Mouse (Mus musculus) midbrain, embryonic 12.5 days (tissue): ENCODE measurements around the gene Prss30. TPM values are rescaled to one million over a fixed set of nuclear protein-coding genes. Genes with fewer than 3 reads are reported as not detected.

ENCODE experiments used
- ATAC-seq: fragments of 200-750 bp; cut with Nextera tagmentation; 2 replicates; pipeline ENCODE4 v1.8.0; 2017; ENCODE audit warnings: low read depth, moderate TSS enrichment, moderate library complexity; ENCODE audit not compliant: low FRiP score
- H3K27ac ChIP-seq: fragments of 300-500 bp; sonication (generic); replicated peaks from 2 replicates; pipeline ENCODE4 v1.5.1; 2016; ENCODE audit warnings: mild to moderate bottlenecking
- H3K27me3 ChIP-seq: fragments of 300-500 bp; sonication (generic); 2 replicates; pipeline ENCODE4 v1.6.1; 2016; ENCODE audit warnings: mild to moderate bottlenecking
- H3K36me3 ChIP-seq: fragments of 300-500 bp; sonication (generic); 2 replicates; pipeline ENCODE4 v1.6.1; 2016
- H3K4me1 ChIP-seq: fragments of 300-500 bp; sonication (generic); 2 replicates; pipeline ENCODE4 v1.6.1; 2016
- H3K4me2 ChIP-seq: fragments of 300-500 bp; sonication (generic); replicated peaks from 2 replicates; pipeline ENCODE4 v1.6.1; 2016; ENCODE audit warnings: mild to moderate bottlenecking, moderate library complexity
- H3K4me3 ChIP-seq: fragments of 300-500 bp; sonication (generic); 2 replicates; pipeline ENCODE4 v1.5.1; 2016; ENCODE audit warnings: mild to moderate bottlenecking
- H3K9ac ChIP-seq: fragments of 300-500 bp; sonication (generic); replicated peaks from 2 replicates; pipeline ENCODE4 v1.6.1; 2016; ENCODE audit warnings: mild to moderate bottlenecking, moderate library complexity
- H3K9me3 ChIP-seq: fragments of 300-500 bp; sonication (generic); 2 replicates; pipeline ENCODE4 v1.6.1; 2016; ENCODE audit warnings: mild to moderate bottlenecking
- WGBS: fragments of 180-500 bp; shearing (Covaris S2); methylation state at CpG from one replicate; pipeline ENCODE4 v1.1.7; 2016; 5-methylcytosine and 5-hydroxymethylcytosine counted together
- polyA plus RNA-seq: library from polyadenylated mRNA; unstranded; fragments of >200 nt; fragmentation: Nextera tagmentation; extraction: Ambion mirVana; gene quantifications from 2 replicates; pipeline ENCODE4 v1.2.1, GENCODE M21; 2016

Gene Prss30
- polyA plus RNA-seq, 1 experiment from 2014 or later, result not detected

GRCm38 (mm10) chr17:24004071-24004665, 23.8 kb upstream of the Prss30 start:
- no peak overlapping the region for H3K27ac ChIP-seq
- no peaks in the 10 kb centered on the region for H3K4me1 ChIP-seq
- no peak for ATAC-seq
- no peak overlapping the region for H3K9ac ChIP-seq
- H3K9me3 ChIP-seq, result no peaks in the 10 kb centered on the region
- no peaks in the 10 kb centered on the region for H3K27me3 ChIP-seq
- WGBS, result 95% methylated on average over 14 of the region's 14 CpGs
- H3K4me2 ChIP-seq, result no peak overlapping the region
- H3K4me3 ChIP-seq, result no peak overlapping the region
- H3K36me3 ChIP-seq, result no peaks in the 10 kb centered on the region

DNA sequence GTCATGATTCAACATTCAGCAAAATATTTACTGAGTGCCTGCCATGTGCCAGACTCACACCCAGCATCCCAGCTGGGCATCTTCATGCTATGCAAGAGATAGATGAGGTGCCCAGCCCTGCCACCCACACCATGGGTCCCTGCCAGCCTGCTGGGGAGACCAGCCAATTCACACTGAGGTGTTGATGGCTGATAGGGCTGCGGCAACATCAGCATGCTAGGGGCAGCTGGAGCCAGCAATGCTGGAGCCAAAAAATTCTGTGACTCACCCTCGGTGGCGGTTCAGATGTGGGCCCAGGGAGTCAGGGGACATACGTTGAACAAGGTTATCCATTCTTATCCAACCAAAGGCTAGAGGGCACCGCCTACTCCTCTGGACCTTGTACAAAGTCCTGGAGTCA, 20.0 kb upstream of the Prss30 start:
- H3K27ac ChIP-seq, result no peak overlapping the region
- 74% methylated on average over 5 of the region's 5 CpGs for WGBS
- H3K36me3 ChIP-seq, result no peaks in the 10 kb centered on the region
- H3K9ac ChIP-seq, result no peak overlapping the region
- no peak for ATAC-seq
- no peak overlapping the region for H3K4me2 ChIP-seq
- no peaks in the 10 kb centered on the region for H3K9me3 ChIP-seq
- H3K4me3 ChIP-seq, result no peak overlapping the region
- H3K27me3 ChIP-seq, result peaks cover 7% of the 10 kb centered on the region; the same call in 1 of the 2 replicates
- no peaks in the 10 kb centered on the region for H3K4me1 ChIP-seq

DNA sequence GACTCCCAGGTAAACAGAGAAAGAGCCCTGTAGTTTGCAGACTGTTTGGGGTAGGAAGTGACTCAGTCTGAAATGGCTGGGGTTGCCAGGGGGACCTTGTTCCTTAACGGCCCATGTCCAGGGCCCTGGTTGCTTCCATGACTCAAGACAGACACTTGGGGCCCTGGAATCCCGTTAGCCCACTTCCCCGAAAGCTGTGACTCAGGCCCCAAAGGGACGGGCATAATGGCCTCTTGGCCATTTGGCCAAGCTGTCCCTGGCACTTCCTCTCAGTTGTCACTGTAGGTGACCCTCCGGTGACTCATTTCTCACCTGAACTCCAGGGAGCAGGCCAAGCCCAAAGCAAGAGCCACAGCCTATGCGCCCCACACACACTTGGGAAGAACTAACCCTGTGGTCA, 18.0 kb upstream of the Prss30 start:
- WGBS, result 83% methylated on average over 6 of the region's 6 CpGs
- Histone ChIP-seq H3K9ac (no peak overlapping the region), H3K4me2 (no peak overlapping the region), H3K4me1 (peaks cover 3% of the 10 kb centered on the region), H3K4me3 (no peak overlapping the region), H3K36me3 (no peaks in the 10 kb centered on the region), H3K27ac (no peak overlapping the region), H3K9me3 (no peaks in the 10 kb centered on the region), H3K27me3 (peaks cover 20% of the 10 kb centered on the region)
- no peak for ATAC-seq

GRCm38 (mm10) chr17:23997901-23998300, 17.5 kb upstream of the Prss30 start, which contains the start of gene Prss22:
Gene Prss22 (minus strand): TSS chr17:23998100.
- Histone ChIP-seq H3K9ac (no peak within 1 kb of the TSS), H3K27me3 (peaks cover 20% of the 10 kb centered on the region), H3K9me3 (no peaks in the 10 kb centered on the region), H3K36me3 (no peaks in the 10 kb centered on the region), H3K27ac (no peak within 1 kb of the TSS), H3K4me2 (no peak within 1 kb of the TSS), H3K4me1 (peaks cover 3% of the 10 kb centered on the region), H3K4me3 (no peak within 1 kb of the TSS)
- 83% methylated on average over 2 of the region's 2 CpGs for WGBS
- no peak for ATAC-seq

- 52% methylated on average over 1 of the region's 1 CpGs for whole genome bisulfite sequencing
- no peak overlapping the region for H3K4me3 ChIP-seq
- no peak for ATAC-seq
- no peak overlapping the region for H3K9ac ChIP-seq
- no peaks in the 10 kb centered on the region for H3K36me3 ChIP-seq
- peaks cover 8% of the 10 kb centered on the region for H3K4me1 ChIP-seq
- H3K27ac ChIP-seq, result no peak overlapping the region
- no peaks in the 10 kb centered on the region for H3K9me3 ChIP-seq
- H3K4me2 ChIP-seq, result no peak overlapping the region
- H3K27me3 ChIP-seq, result peaks cover 20% of the 10 kb centered on the region
Observed at GRCm38 (mm10) chr17:23995421-23995820, 15.1 kb upstream of the Prss30 start.

DNA sequence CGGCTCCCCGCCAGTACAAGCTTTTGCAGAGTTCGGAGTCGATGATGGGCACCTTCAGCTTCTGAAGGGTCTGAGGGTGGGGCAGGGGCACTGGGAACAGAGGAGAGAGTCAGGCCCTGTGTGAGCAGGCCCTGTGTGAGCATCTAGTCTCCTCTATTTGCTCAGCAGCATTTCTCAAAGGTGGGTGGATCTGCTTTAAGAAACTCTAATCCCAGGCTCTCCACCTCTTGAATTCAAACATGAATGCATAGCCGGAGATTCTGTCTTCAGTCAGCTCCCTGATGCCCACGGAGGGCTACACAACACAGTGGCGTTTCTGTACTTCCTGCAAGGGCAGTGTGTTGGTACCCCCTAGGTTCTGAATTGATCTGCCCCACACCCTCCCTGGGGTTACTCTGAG, 14.3 kb upstream of the Prss30 start:
- WGBS, result 73% methylated on average over 7 of the region's 7 CpGs
- H3K27me3 ChIP-seq, result peaks cover 20% of the 10 kb centered on the region

DNA sequence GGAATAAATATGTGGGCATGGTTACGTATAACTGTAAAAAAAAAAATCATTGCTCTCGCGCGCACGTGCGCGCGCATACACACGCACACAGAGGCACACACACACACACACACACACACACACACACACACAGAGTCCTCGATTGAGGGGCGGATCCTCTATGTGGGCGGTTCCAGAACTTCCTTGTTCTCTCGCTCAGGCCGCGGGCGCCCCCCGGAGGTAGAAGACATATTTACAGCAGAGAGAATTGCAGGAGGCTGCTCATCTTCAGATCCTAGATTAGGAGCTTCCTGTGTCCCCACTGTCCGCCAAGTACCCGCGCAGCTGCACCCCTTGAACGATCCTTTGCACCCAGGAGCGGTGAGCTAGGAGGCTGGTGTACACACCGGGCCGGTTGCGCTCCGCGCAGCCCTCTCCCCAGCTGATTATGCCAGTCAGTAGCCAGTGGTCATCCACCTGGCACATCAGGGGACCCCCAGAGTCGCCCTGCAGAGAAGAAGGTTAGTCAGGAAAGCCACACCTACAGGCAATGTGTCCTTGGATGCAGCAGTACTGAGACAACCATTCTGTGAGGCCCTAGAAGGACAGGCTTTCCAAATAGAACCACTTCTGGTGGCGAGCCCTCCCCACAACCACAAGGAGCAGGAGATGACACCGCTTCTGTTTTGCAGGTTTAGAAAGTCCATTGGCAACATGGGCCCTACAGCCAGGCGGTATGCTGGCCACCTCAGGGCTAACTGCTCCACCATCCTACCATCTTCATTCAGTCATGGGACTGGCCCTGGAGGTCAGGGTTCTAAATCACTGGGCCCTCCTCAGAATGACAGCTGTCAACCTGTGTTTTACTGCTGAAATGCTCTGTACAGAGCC, 13.4 kb upstream of the Prss30 start:
- peak overlapping the region; percentile 55 for H3K4me2 ChIP-seq
- H3K4me3 ChIP-seq, result peak overlapping the region; percentile 27; the same call in 1 of the 2 replicates
- H3K9ac ChIP-seq, result peak overlapping the region; percentile 51
- 11% methylated on average over 31 of the region's 31 CpGs for WGBS
- no peak overlapping the region for H3K27ac ChIP-seq
- H3K36me3 ChIP-seq, result no peaks in the 10 kb centered on the region
- peaks cover 20% of the 10 kb centered on the region for H3K27me3 ChIP-seq
- no peaks in the 10 kb centered on the region for H3K9me3 ChIP-seq
- peaks cover 10% of the 10 kb centered on the region for H3K4me1 ChIP-seq
- peak; percentile 82 for ATAC-seq

More for the DNA sequence above, 14.3 kb upstream of the Prss30 start:
- Histone ChIP-seq H3K4me3 (no peak overlapping the region), H3K9me3 (no peaks in the 10 kb centered on the region), H3K36me3 (no peaks in the 10 kb centered on the region), H3K27ac (no peak overlapping the region), H3K4me1 (peaks cover 10% of the 10 kb centered on the region), H3K4me2 (no peak overlapping the region), H3K9ac (no peak overlapping the region)
- no peak for ATAC-seq

DNA sequence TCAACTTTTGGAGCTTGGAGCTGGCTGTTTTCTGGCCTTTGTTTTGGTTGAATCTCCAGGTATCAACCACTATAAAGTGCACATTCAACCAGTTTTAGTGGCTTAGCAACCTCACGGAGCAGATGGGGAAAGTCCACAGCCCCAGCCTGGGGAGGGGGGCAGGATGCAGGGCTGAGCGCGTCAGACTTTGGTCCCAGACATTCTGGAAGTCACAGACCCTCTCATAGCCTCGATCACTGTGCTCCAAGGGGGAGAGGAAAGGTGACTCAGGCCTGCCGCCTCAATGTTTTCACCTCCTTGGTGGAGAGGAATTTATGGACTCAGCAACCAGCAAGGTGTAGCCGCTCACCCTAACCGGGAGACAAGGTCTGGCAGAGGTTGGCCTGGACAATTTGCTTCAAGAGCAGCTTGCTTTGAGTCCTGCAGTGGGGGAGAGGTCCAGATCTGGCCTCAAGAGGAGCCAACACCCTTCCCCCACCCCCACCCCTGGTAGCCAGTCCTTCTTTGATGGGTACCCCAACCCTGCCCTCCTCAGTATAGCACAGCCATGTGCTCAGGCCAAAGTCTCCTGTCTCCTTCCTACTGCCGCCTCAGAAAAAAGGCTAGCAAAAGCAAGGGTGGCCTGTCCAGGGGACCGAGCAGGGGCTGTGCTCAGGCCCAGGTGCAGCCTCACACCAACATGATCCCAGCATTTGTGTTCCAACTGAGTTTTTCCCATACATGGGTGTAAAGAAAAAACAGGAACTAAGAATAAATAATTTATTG, 12.6 kb upstream of the Prss30 start:
- no peaks in the 10 kb centered on the region for H3K36me3 ChIP-seq
- peaks cover 10% of the 10 kb centered on the region for H3K4me1 ChIP-seq
- peaks cover 20% of the 10 kb centered on the region for H3K27me3 ChIP-seq
- H3K4me2 ChIP-seq, result peak overlapping the region; percentile 55
- H3K4me3 ChIP-seq, result peak overlapping the region; percentile 27; the same call in 1 of the 2 replicates
- 72% methylated on average over 9 of the region's 9 CpGs for WGBS
- 0 out of 2 replicates have a peak overlapping the region, but pooled peaks have one; percentile 25 for H3K9ac ChIP-seq
- no peaks in the 10 kb centered on the region for H3K9me3 ChIP-seq
- ATAC-seq, result peak; percentile 79
- H3K27ac ChIP-seq, result no peak overlapping the region

DNA sequence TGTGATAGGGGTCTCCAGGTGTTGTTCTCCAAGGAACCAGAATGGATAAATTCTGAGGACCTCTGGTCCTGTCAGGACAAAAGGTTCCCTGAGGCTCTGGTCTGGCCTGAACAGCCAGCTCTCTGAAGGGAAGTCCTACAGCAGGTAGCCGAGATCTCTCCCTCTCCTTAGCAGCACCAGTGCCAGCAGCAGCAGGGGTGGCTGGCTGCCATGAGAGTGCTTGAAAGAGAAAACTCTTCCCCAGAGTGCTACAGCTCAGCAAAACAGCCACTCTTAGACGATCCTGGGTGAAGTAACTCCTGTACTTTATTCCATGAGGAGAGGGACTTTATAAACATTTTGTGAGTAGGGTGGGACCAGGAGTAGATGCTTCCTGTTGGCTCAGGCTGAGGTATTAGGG, 9.4 kb upstream of the Prss30 start:
- no peaks in the 10 kb centered on the region for H3K9me3 ChIP-seq
- no peak overlapping the region for H3K9ac ChIP-seq
- no peak overlapping the region for H3K27ac ChIP-seq
- H3K4me2 ChIP-seq, result no peak overlapping the region
- H3K36me3 ChIP-seq, result no peaks in the 10 kb centered on the region
- peaks cover 10% of the 10 kb centered on the region for H3K4me1 ChIP-seq
- H3K27me3 ChIP-seq, result peaks cover 7% of the 10 kb centered on the region
- no peak overlapping the region for H3K4me3 ChIP-seq
- 42% methylated on average over 2 of the region's 2 CpGs for WGBS
- no peak for ATAC-seq

- Histone ChIP-seq H3K9me3 (no peaks in the 10 kb centered on the region), H3K4me1 (no peaks in the 10 kb centered on the region), H3K27ac (no peak overlapping the region), H3K9ac (no peak overlapping the region), H3K36me3 (no peaks in the 10 kb centered on the region), H3K4me2 (no peak overlapping the region), H3K4me3 (no peak overlapping the region), H3K27me3 (no peaks in the 10 kb centered on the region)
- 63% methylated on average over 1 of the region's 1 CpGs for WGBS
- no peak for ATAC-seq
Observed at GRCm38 (mm10) chr17:23984989-23985388, 4.6 kb upstream of the Prss30 start.

DNA sequence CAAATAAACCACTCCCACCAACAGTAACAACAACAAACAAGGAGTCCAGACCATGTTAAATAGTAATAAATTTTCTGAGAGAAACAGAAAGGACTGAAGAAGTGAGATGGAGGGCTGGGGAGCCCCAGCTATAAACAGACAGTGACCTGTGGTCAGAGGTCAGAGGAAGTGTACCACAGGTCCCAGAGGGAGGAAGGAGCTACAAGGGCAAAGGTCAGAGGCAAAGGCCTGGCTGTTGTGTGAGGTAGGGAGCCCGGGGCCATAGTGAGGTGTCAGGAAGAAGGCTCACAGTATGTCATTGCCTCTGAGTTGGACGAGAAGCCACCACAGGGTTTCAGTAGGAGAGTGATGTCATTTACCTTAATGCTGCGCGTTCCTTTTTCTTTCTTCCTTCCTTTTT, 2.5 kb upstream of the Prss30 start:
- H3K9me3 ChIP-seq, result no peaks in the 10 kb centered on the region
- no peak overlapping the region for H3K4me2 ChIP-seq
- no peaks in the 10 kb centered on the region for H3K27me3 ChIP-seq
- no peak overlapping the region for H3K9ac ChIP-seq
- no peak overlapping the region for H3K4me3 ChIP-seq
- H3K4me1 ChIP-seq, result no peaks in the 10 kb centered on the region
- 66% methylated on average over 4 of the region's 4 CpGs for WGBS
- H3K27ac ChIP-seq, result no peak overlapping the region
- no peak for ATAC-seq
- no peaks in the 10 kb centered on the region for H3K36me3 ChIP-seq

DNA sequence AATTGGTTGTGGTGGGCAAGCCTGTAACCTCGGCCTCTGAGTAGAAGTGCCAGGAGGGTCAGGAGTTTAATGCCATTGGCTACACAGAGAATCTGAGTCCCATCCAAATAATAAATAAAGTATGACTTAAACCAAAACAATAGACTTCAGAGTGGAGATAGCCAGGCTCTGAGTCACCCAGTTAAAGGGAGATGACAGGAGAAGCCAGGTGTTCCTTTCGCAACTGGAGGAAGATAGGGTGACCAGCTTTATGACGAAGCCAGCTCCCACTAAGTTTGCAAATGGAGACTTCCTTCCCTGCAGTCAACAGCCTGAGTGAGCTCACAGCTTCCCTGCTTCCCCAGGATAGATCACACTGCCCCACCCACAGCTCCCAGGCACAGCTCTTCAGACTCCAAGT, 895 bp downstream of the Prss30 start:
- no peak overlapping the region for H3K27ac ChIP-seq
- no peaks in the 10 kb centered on the region for H3K27me3 ChIP-seq
- H3K4me1 ChIP-seq, result no peaks in the 10 kb centered on the region
- no peaks in the 10 kb centered on the region for H3K36me3 ChIP-seq
- H3K9ac ChIP-seq, result no peak overlapping the region
- 70% methylated on average over 3 of the region's 3 CpGs for WGBS
- H3K4me2 ChIP-seq, result no peak overlapping the region
- ATAC-seq, result no peak
- no peak overlapping the region for H3K4me3 ChIP-seq
- H3K9me3 ChIP-seq, result no peaks in the 10 kb centered on the region
